Mouse (Mus musculus) yolk sac, embryonic 10.5 days (tissue): ENCODE measurements at regions not wholly inside any gene's neighbourhood (a gene's known extent, or its start where the extent isn't known, plus 50 kb on each side); places are given as distances from the start of the nearest gene placed in this dataset.

ENCODE experiments used
- DNase-seq: peaks from one replicate; pipeline ENCODE4 v3.0.0-alpha.2; 2017; ENCODE audit warnings: low spot score

DNA sequence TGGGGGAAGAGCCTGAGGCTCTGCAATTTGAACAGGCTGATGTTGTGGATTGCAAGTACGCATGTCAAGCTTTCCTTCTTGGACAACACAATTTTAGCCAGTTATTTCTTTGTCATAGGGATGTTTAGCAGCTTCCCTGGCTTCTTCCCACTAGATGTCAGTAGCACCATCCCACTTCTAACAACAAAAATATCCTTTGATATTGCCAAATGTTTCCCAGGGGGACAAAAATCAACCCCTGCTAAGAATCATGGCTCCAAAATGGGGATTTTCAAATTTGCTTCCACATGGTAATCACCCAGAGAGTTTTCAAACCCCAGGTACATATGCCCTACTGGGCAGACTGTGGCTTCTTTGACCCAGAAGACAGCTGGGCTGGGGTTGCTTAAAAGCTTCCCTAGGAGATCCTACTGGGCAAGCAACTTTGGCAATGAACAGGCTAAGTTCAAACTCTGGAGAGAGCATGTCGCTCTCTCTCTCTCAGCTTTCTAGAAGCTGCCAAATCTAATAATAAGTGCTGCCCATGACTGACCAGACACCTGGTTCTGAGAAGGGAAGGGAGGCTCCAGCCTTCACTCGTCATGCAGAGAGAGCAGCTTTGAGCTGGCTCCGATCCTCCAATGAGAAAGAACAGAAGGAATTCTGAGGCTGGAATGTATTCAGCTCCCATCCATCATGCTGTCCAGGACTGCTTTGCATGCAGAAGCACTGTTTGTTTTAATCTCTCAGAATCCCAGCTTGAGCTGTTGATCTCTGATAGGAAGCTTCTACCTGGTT is 157.2 kb upstream of the Ghitm start:
- DNase-seq = no peak

DNA sequence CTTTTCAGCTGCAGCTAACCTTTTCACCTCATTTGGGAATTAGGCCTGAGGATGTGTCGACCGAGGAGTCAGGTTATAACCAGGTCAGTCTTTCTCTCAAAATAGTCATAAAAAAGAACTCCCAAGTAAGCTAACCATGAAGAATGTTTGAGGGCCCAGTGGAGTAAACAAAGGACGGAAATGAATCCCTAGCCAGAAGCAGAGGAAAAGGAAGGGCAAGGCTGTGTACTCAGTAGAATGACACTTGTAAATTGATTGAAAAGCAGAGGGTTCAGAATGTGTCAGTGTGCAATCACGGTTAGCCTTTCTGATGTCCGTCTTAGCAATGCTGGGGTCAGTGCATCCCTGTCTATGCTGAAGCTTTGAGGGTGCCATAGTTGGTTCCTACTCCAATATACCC is 149.3 kb upstream of the Ghitm start:
- no peak for DNase-seq

DNA sequence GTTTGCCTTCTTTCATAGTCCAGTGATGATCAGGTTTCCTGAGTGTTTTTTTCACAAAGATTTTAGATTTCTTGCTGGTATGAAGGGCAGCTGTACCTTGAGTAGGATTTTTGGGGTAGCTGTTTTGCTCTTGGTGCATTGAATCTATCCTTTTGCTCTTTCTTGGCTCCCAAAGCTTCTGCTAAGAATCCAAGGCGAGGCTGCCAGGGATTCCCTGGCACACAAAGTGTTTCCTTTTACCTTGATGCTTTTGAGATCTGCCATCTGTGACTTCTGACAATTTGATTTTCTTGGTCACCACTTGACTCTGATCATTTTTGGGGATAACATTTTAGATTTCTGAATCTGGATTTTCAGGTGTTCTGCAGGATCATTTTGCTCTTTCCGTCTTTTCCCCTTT is 144.3 kb upstream of the Ghitm start:
- DNase-seq = no peak

DNA sequence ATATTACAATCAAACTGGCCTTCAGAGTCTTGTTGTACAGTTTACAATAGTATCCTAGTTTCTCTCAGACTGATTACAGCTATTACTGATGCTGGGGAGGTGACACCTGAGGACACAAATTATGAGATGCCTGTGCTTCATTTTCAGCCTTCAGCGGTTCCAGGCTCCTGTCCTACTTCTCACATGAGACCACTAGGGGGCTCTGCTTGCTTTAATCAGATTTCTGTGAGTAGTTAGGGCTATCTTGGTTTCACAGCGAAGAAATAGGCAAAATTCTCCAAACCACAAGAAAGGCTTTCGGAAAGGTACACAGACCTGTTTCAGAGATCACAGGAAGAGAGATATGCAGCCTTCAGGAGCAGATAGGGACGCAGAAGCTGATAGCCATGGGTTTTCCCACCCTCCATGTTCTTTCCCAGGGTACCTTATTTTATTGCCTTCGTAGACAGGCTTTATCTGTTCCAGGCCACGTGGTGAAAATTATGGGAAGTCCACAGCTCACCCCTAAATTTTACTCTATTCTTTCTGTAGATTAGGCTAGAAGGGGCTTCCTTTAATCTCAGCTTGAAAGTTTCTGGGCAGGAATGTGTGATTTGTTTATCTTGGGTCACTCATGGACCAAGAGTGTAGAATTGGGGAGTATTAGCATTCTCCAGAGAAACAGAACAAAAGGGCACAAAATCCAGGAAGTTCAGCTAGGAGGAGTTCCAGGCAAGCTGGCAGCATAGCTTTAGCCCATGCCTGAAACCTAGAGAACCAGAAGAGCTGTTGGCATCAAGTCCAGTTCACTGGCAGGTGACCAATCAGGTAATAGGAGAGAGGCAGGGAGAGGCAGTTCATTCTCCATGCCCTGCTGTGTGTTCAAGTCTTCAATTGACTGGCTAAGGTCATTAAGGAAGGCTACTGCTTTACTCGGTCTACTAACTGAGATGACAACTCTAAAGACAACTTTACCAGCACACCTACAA is 141.9 kb upstream of the Ghitm start:
- DNase-seq = peak; percentile 3

DNA sequence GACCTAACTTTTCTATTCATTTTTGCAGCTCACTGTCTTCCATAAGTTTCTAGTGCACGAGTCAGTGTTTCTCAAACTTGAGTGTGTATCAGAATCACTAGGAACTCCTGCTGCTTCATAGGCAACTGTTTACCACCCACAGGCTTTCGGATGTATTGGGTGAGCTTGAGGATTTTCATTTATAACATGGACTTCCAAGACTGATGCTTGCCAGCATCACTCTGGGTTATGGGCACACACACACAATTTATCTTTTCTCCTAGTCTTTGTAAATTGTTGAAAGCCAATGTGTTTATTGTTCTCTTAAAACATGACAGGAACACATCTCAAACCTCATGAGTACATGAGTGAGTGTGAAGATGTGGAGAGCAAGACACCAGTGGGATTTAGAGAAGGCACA is 137.0 kb upstream of the Ghitm start:
- no peak for DNase-seq

DNA sequence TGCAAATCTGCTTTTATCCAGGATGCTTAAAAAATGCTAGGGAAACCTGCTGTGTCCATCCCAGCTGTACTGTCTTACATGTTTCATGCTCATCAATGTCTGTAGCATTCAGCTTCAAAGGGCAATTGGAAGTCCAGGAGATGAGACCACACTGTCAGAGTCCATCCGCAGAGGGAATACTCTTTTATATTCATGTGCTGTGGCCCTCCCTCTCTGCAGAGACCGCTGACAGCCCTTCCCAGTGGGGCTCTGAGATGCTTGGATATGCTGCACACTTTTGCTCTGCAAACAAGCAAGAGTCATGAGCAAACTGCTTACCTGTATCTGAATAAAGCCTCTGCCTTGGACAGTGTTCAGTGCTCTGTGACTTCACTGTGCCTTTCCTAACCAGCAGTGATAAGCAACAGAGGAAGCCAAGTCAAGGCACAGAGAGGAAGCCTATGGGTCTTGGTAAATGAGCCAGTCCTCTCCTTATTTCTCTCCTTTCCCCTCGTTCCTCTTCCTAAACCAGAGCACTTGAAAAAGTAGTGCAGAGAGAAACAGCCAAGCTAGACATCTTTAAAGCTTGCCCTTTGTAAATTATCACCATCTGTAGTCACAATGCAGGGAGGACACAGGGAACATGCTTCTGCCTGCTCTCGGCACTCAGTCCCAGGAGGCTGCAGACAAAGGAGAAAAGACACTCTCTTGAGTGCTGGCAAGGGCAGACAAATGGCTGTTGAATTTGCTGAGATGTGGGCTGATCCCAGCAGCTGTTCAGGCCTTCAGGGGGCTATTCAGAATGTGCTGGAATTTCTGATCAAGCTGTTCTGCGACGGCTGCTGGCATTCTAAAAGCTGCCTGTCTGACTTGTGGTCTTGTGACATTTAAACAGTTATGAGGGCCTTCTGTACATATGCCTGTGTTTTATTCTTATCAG is 136.2 kb upstream of the Ghitm start:
- DNase-seq = no peak

DNA sequence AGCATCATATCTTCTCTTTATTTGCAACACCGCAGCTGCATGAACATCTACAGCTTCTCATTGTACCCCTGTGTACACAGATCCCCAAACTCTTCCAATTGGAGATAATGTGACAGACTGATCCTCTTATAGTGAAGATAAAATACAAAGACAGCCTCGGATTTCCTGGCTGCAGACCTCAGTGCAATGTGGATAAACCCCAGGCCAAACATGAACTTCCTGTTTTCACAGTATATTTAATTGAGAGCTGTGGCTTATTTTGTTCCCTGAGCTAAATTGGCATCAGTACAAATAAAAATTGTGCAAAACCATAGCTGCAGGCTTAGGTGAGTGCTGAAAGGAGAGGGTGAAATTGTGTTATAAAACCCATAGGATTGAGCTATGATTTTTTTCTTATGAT is 134.8 kb upstream of the Ghitm start:
- DNase-seq = no peak

DNA sequence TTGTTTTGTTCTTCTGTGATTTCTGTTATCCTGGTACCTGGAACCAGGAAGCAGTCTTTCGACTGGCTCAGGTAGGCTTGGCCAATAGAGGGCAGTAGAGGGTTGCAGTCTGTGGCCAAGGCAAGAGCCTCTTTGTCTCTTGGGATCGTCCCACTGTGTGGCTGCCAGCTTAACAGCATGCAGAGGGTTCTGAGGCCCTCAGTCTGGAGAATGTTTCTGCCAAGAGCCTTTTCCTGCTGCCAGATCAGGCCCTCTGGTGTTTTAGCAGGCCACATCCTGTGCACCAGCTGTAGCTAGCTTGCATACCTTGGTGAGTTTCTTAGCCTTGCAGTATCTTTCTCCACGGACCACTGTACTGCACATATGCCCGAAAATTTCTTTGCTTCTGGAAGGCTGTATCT is 103.6 kb upstream of the Ghitm start:
- DNase-seq = peak; percentile 16

DNA sequence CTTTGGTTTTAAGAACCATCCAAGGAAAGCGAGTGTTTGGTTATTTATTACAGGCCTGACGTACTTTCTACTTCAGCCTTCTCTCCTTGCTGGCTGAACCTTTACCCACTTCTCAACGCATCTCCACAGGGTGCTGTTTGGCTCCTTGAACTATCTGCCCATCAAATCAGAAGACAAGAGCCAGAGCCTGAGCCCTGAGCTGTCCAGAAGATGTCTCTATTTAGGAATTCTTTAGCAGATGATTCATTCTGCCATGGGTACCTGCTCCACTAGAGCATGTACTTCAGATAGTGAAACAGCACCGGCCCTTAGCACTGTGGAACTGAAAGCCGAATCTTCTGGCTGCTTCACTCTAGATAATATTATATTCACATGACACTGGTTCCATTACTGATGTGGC is 102.1 kb upstream of the Ghitm start:
- DNase-seq = no peak

DNA sequence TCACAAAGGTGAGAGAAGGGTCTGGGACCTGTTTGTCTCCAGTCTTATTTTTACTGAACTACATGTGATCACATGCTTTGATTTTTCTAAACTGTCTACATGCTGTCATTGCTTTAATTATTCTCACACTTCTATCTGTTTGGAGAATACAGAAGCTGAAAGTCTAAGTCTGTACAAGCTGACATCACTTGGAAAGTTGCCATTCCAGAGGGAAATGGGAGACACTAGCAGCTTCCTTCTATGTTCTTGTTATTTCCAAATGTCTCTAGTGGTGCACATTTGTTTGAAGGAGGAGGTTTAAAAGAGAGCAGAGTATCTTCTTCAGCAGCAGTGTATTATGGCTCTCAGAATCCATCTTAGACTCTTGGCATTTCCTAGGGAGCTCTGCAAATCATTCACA is 73.2 kb upstream of the Ghitm start:
- no peak for DNase-seq

DNA sequence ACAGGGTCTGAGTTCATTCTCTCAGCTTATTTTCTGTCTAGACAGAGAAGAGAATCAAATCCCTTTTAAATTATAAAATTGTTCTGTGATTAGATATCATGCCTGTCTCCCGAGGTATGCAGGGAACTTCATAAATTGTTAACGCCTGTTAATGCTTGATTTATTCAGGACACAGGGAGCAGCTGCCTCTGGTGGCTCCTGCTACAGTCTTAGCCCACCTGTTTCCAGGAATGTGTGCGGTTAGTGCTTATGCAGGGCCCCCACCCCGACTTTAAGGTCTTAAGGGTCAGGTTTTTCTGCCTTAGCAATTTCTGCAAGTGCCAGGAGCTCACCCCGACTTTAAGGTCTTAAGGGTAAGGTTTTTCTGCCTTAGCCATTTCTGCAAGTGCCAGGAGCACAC is 54.7 kb upstream of the Ghitm start:
- no peak for DNase-seq
